Mouse (Mus musculus) liver, embryonic 14.5 days (tissue): ENCODE results near the gene Hsd17b12. TPM values are rescaled to one million over a fixed set of nuclear protein-coding genes. Genes with fewer than 3 reads are reported as not detected.

Experiments
- ATAC-seq: fragments of 200-750 bp; cut with Nextera tagmentation; 2 replicates; pipeline ENCODE4 v1.8.0; 2017; ENCODE audit warnings: moderate number of reproducible peaks, mild to moderate bottlenecking, moderate library complexity; ENCODE audit not compliant: insufficient read depth
- DNase-seq, 3 experiments: peaks; one replicate each; pipeline ENCODE4 v3.0.0-alpha.2; 2012 to 2013; ENCODE audit warnings: low read depth in 3 of 3, low spot score in 3 of 3
- H3K27ac ChIP-seq: fragments of 300-500 bp; sonication (generic); 2 replicates; pipeline ENCODE4 v1.5.1; 2014; ENCODE audit warnings: moderate library complexity, mild to moderate bottlenecking, control low read depth, inconsistent platforms
- H3K27me3 ChIP-seq: fragments of 300-500 bp; sonication (generic); 2 replicates; pipeline ENCODE4 v1.6.1; 2014; ENCODE audit warnings: mild to moderate bottlenecking, low read length, moderate library complexity; ENCODE audit not compliant: control insufficient read depth, insufficient read depth
- H3K36me3 ChIP-seq: fragments of 300-500 bp; sonication (generic); replicated peaks from 2 replicates; pipeline ENCODE4 v1.6.1; 2014; ENCODE audit warnings: low read depth; ENCODE audit not compliant: control insufficient read depth, insufficient read depth
- H3K4me1 ChIP-seq, 2 experiments: fragments of 200-500 bp in 1 of 2; fragments of 300-500 bp in 1 of 2; sonication (generic) in 1 of 2; replicated peaks; 2 replicates each; pipeline ENCODE4 v1.6.1; 2012 to 2014; ENCODE audit warnings: antibody characterized with exemption in 1 of 2, inconsistent platforms in 1 of 2, low read length in 1 of 2; ENCODE audit not compliant: control insufficient read depth in 2 of 2, insufficient read depth in 2 of 2
- H3K4me2 ChIP-seq: fragments of 300-500 bp; sonication (generic); 2 replicates; pipeline ENCODE4 v1.6.1; 2014; ENCODE audit warnings: low read depth, mild to moderate bottlenecking, control low read depth, moderate library complexity
- H3K4me3 ChIP-seq, 2 experiments: fragments of 200-500 bp in 1 of 2; fragments of 300-500 bp in 1 of 2; sonication (generic) in 1 of 2; 2 replicates each; pipeline ENCODE4 v1.5.1; 2012 to 2014; ENCODE audit warnings: low read depth in 2 of 2, low read length in 2 of 2, mild to moderate bottlenecking in 2 of 2, control low read depth in 1 of 2, inconsistent platforms in 1 of 2, moderate library complexity in 1 of 2; ENCODE audit not compliant: insufficient read depth in 1 of 2
- H3K9ac ChIP-seq: fragments of 300-500 bp; sonication (generic); replicated peaks from 2 replicates; pipeline ENCODE4 v1.6.1; 2014; ENCODE audit warnings: mild to moderate bottlenecking, control low read depth, moderate library complexity
- H3K9me3 ChIP-seq: fragments of 300-500 bp; sonication (generic); 2 replicates; pipeline ENCODE4 v1.6.1; 2016; ENCODE audit warnings: low read length, mixed read lengths; ENCODE audit not compliant: control insufficient read depth
- CTCF ChIP-seq: IDR thresholded peaks from 2 replicates; pipeline ENCODE4 v1.5.1; 2016; ENCODE audit warnings: antibody characterized with exemption, low read depth, control low read depth
- EP300 ChIP-seq: IDR thresholded peaks from 2 replicates; pipeline ENCODE4 v1.6.1; 2016; ENCODE audit warnings: antibody characterized with exemption, low read depth
- WGBS: fragments of 180-500 bp; shearing (Covaris S2); extraction: QIAGEN DNeasy Blood & Tissue Kit; methylation state at CpG from one replicate; pipeline ENCODE4 v1.1.7; 2014; ENCODE audit not compliant: insufficient replicate concordance; 5-methylcytosine and 5-hydroxymethylcytosine counted together
- polyA plus RNA-seq, 2 experiments: library from polyadenylated mRNA; depleted of rRNA in 1 of 2; stranded (reverse) in 1 of 2; unstranded in 1 of 2; fragments of >200 nt; fragmentation: Nextera tagmentation in 1 of 2; extraction: Ambion mirVana in 1 of 2; gene quantifications; 2 replicates each; pipeline versions ENCODE4 v1.2.1 to v1.2.3; 2012 to 2014

Gene Hsd17b12
- polyA plus RNA-seq, 2 experiments: 31.7 to 61.9 TPM

DNA sequence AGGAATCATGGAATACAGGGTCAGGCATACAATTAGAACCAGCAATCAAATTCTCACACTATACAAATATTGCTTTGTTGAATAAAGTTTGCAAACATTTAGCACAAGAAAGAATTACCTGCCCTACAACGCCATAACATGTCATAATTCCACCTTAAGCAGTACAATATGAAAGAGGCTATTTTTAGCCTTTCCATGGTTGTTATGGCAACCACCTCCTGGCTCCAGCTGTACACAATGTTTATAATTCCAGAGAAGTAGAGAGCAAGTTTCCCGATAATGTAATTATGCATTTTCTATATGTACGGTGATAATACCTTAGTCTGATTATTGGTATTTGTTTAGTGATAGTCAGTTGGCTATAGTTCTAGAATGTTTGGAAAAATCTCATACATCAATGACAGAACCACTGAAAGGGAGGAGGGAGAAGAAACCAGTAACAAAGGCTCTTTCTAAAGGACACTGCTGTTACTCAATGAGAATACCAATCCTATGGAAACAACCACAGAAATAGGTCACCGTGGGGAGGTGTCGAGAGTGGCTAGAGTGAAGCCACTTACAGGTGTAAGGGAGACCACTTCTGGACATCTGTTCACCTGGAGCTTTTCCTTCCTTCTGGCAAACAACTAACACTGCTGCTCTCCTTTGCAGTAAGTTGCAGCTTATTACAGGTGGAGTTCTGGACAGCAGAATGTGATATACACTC is 108.1 kb downstream of the Hsd17b12 start:
- 78% methylated on average over 5 of the region's 5 CpGs for WGBS
- H3K9me3 ChIP-seq: no peaks in the 10 kb centered on the region
- H3K9ac ChIP-seq: no peak overlapping the region
- no peak overlapping the region for H3K4me2 ChIP-seq
- no peak overlapping the region for H3K27ac ChIP-seq
- no peaks in the 10 kb centered on the region for H3K36me3 ChIP-seq
- peaks cover 0 to 3% of the 10 kb centered on the region in 2 experiments; a peak in 1 of 4 replicates for H3K4me1 ChIP-seq
- ATAC-seq: no peak
- no peaks in the 10 kb centered on the region for H3K27me3 ChIP-seq
- no peak for DNase-seq
- TF ChIP-seq EP300: no peak
- TF ChIP-seq CTCF: no peak
- no peak overlapping the region for H3K4me3 ChIP-seq

DNA sequence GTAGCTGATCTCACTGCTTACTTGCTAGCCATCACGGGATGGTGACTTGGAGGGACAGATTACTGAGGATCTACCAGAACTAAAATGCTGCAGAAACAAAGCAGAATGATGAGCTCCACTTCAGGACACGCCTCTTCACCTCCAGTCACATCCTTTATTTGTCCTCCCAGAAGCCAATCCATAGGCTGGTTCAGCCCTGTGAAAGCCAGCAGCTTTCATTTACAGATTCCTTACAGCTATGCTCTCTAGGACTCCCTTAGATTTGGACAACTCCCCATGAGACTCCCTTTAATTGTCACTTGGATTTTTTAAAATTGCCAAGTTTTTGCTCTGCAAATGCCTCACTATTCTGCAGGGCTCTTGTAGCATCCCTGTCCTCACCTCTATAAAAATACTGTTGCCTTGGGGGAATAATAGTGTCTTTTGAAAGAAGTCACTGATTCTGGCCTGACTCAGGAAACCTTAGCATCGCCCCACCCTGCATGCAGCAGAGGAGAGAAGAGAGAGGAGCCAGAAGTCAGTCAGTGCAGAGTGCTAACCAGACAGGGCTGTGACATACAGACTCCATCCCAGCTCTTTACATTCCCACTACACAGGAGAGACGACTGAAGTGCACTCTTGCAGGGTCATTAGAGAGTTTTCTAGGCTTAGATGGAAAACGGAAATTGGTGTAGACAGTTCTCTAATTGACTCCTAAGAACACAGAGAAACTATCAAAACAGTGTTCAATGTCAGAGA is 108.9 kb downstream of the Hsd17b12 start:
- Histone ChIP-seq H3K36me3 (no peaks in the 10 kb centered on the region), H3K27ac (no peak overlapping the region)
- 61% methylated on average over 5 of the region's 5 CpGs for WGBS

DNA sequence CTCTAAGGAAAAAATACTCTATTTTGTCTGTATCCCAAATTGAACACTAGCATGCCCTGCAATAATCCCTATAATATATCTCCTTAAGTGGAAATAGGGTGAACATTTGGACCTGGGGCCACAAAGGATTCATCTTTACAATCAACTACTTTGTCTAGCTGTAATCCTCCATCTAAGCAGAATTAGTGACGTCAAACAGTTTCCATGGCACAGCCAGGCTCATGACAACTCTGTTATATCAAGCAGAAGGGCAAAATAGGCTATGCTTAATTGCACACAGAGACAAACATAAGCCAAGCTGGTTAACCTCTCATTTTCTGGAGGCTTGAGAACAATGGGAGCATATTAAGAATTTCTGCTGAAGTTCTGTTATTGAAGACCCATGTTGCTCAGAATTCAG is 109.5 kb downstream of the Hsd17b12 start:
- 79% methylated on average over 1 of the region's 1 CpGs for WGBS
- Histone ChIP-seq H3K9ac (no peak overlapping the region), H3K4me3 (no peak overlapping the region), H3K4me1 (peaks cover 0 to 3% of the 10 kb centered on the region in 2 experiments; a peak in 1 of 4 replicates), H3K27me3 (no peaks in the 10 kb centered on the region), H3K9me3 (no peaks in the 10 kb centered on the region), H3K36me3 (no peaks in the 10 kb centered on the region), H3K4me2 (no peak overlapping the region), H3K27ac (no peak overlapping the region)
- ATAC-seq: no peak
- TF ChIP-seq EP300 (no peak), CTCF (no peak)
- no peak for DNase-seq

More for the DNA sequence above, 108.9 kb downstream of the Hsd17b12 start:
- Histone ChIP-seq H3K4me2 (no peak overlapping the region), H3K27me3 (no peaks in the 10 kb centered on the region), H3K9me3 (no peaks in the 10 kb centered on the region), H3K4me3 (no peak overlapping the region), H3K4me1 (peaks cover 0 to 3% of the 10 kb centered on the region in 2 experiments; a peak in 1 of 4 replicates), H3K9ac (no peak overlapping the region)
- DNase-seq (no peak), ATAC-seq (no peak)
- TF ChIP-seq EP300 (no peak), CTCF (no peak)

DNA sequence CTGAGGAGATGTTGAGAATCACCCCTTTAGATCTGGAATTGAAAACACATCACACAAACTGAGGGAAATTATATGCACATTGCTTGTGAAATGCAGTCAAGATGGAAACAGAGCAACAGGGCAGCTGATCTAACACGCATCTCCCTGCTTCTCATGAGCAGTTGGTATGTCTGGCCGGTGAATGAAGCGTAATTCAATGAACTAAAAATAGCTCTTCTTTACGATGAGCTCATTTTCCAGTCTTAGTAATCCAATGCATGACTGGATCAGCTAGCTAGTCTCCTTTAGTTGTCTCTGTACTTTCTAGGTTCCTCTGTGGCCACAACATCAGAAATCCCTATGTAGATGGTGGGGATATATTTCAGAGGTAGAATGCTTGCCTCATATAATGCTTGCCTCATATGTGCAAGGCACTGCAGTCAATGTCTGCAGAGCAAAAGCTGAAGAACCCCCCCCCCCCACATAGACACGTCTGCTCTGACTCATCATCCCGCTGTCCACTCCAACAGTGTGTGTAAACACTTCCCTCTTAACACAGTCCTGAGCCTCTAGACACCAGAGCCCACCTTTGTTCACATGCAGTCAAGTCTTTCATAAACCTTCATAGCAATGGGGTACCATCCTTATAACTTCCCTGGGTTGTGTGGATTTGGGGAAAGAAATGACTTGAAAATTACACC is 112.2 kb downstream of the Hsd17b12 start:
- ATAC-seq (no peak), DNase-seq (no peak)
- no peak overlapping the region for H3K4me2 ChIP-seq
- no peak overlapping the region for H3K27ac ChIP-seq
- peaks cover 0 to 3% of the 10 kb centered on the region in 2 experiments; a peak in 1 of 4 replicates for H3K4me1 ChIP-seq
- 59% methylated on average over 6 of the region's 6 CpGs for WGBS
- no peaks in the 10 kb centered on the region for H3K9me3 ChIP-seq
- H3K9ac ChIP-seq: no peak overlapping the region
- no peaks in the 10 kb centered on the region for H3K27me3 ChIP-seq
- no peak overlapping the region for H3K4me3 ChIP-seq
- H3K36me3 ChIP-seq: no peaks in the 10 kb centered on the region
- TF ChIP-seq CTCF (no peak), EP300 (no peak)

DNA sequence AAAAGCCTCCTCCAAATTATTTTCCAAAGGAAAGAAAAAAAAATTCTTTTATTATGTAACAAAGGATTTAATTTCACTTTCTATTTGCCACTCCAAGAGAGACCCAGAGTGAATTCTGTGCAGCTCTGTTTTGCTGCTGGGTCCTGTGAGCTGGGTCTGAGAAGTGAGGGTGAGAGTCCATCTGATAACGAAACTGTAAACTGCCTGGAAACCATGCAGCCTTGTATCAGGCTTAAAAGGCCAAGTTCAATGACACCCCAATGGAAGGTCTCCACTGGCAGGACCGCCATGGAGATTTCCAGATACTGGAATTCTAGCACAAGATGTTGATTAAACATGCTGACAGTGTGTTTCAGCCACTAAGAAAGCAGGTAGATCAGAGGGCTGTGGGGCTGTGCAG is 113.6 kb downstream of the Hsd17b12 start:
- TF ChIP-seq CTCF (no peak), EP300 (no peak)
- no peaks in the 10 kb centered on the region for H3K27me3 ChIP-seq
- 70% methylated on average over 2 of the region's 2 CpGs for WGBS
- H3K4me1 ChIP-seq: peaks cover 0 to 3% of the 10 kb centered on the region in 2 experiments; a peak in 1 of 4 replicates
- no peaks in the 10 kb centered on the region for H3K9me3 ChIP-seq
- no peak for DNase-seq
- no peak overlapping the region for H3K4me2 ChIP-seq
- H3K27ac ChIP-seq: no peak overlapping the region
- H3K9ac ChIP-seq: no peak overlapping the region
- H3K4me3 ChIP-seq: no peak overlapping the region
- ATAC-seq: no peak
- no peaks in the 10 kb centered on the region for H3K36me3 ChIP-seq
